Mouse (Mus musculus) intestine, embryonic 14.5 days (tissue): ENCODE results near the gene Ugt3a1. TPM values are rescaled to one million over a fixed set of nuclear protein-coding genes. Genes with fewer than 3 reads are reported as not detected.
"Not testable (repeated sequence)": the region's sequence is repeated elsewhere in the genome, so short reads cannot be mapped to it uniquely, and the experiment has no call there.

Experiments
- ATAC-seq: fragments of 200-750 bp; cut with Nextera tagmentation; replicated peaks from 2 replicates; pipeline ENCODE4 v1.8.0; 2017; ENCODE audit warnings: low read depth, moderate number of reproducible peaks, moderate TSS enrichment, moderate library complexity; ENCODE audit not compliant: low FRiP score, low TSS enrichment
- DNase-seq: peaks from one replicate; pipeline ENCODE4 v3.0.0-alpha.2; 2018; ENCODE audit warnings: low spot score
- H3K27ac ChIP-seq: fragments of 300-500 bp; sonication (generic); 2 replicates; pipeline ENCODE4 v1.5.1; 2014; ENCODE audit warnings: low read depth, mild to moderate bottlenecking, control low read depth
- H3K27me3 ChIP-seq: fragments of 300-500 bp; sonication (generic); replicated peaks from 2 replicates; pipeline ENCODE4 v1.6.1; 2014; ENCODE audit warnings: low read length, control low read depth; ENCODE audit not compliant: control insufficient read depth, insufficient read depth
- H3K36me3 ChIP-seq: fragments of 300-500 bp; sonication (generic); 2 replicates; pipeline ENCODE4 v1.6.1; 2014; ENCODE audit warnings: low read length, control low read depth; ENCODE audit not compliant: control insufficient read depth, insufficient read depth
- H3K4me1 ChIP-seq: fragments of 300-500 bp; sonication (generic); replicated peaks from 2 replicates; pipeline ENCODE4 v1.6.1; 2014; ENCODE audit warnings: low read length, control low read depth, mixed read lengths; ENCODE audit not compliant: control insufficient read depth, insufficient read depth
- H3K4me2 ChIP-seq: fragments of 300-500 bp; sonication (generic); 2 replicates; pipeline ENCODE4 v1.6.1; 2014; ENCODE audit warnings: low read length
- H3K4me3 ChIP-seq: fragments of 300-500 bp; sonication (generic); 2 replicates; pipeline ENCODE4 v1.5.1; 2014; ENCODE audit warnings: low read depth, low read length, control low read depth, mixed read lengths
- H3K9ac ChIP-seq: fragments of 300-500 bp; sonication (generic); 2 replicates; pipeline ENCODE4 v1.6.1; 2014; ENCODE audit warnings: mild to moderate bottlenecking, low read length
- H3K9me3 ChIP-seq: fragments of 300-500 bp; sonication (generic); 2 replicates; pipeline ENCODE4 v1.6.1; 2016; ENCODE audit warnings: low read length, control low read depth; ENCODE audit not compliant: control insufficient read depth
- WGBS: fragments of 180-500 bp; shearing (Covaris S2); extraction: QIAGEN DNeasy Blood & Tissue Kit; methylation state at CpG from one replicate; pipeline ENCODE4 v1.1.7; 2014; 5-methylcytosine and 5-hydroxymethylcytosine counted together
- polyA plus RNA-seq: library from polyadenylated mRNA; unstranded; fragments of >200 nt; fragmentation: Nextera tagmentation; extraction: Ambion mirVana; gene quantifications from 2 replicates; pipeline ENCODE4 v1.2.1, GENCODE M21; 2014

Gene Ugt3a1
- polyA plus RNA-seq: not detected in 2 replicates

DNA sequence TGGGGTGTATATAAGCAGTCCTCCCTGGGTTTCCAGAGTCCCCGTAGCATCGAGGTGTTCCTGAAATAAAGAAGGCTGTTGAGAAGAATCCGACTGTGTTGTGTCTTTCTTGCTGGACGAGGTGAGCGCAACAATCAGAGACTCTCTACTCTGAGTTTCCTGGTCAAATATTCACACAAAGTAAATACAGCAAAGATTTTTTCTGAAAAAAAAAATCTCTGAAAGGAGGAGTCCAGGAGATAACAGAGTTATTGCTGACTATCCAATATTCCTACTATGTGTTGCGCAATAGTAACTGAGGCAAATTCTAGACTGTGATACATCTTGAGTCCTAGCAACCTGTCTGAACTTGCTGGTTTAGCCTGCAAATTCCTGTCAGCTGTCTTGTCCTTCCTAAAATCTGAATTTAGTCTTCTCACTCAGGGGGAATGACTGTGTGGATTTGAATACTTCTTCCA lies at the start of gene Ugt3a1:
Gene Ugt3a1 (plus strand): TSS at position 51 of the 458 bp plus-strand sequence.
- Histone ChIP-seq H3K27me3 (no peaks in the 10 kb centered on the region), H3K4me2 (no peak within 1 kb of the TSS), H3K27ac (no peak within 1 kb of the TSS), H3K9ac (no peak within 1 kb of the TSS), H3K4me1 (no peaks in the 10 kb centered on the region), H3K9me3 (no peaks in the 10 kb centered on the region), H3K36me3 (no peaks in the 10 kb centered on the region), H3K4me3 (no peak within 1 kb of the TSS)
- WGBS: 94% methylated on average over 6 of the region's 6 CpGs
- no peak for DNase-seq
- ATAC-seq: no peak

DNA sequence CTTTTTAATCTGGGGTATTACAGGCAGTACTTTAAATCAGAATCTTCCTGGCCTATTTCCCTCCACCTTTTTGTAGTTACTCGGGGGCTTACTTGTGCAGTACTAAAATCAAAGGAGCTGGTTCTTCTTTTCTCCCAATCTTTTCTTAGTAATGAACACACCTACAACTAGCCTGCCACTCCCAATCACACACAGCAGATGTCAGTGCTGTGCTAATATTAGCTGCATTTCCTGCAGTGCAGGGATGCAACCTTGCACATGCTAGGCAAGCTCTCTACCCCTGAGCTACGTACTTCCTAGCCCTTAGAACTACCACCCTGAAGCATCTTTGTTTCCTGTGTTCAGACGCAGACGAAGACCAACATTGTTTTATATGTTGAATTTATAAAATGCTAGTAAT lies 45.8 kb upstream of the Ugt3a1 start:
- H3K27ac ChIP-seq, H3K4me1 ChIP-seq, ATAC-seq, H3K4me2 ChIP-seq, H3K36me3 ChIP-seq, DNase-seq, H3K27me3 ChIP-seq, H3K9me3 ChIP-seq, H3K4me3 ChIP-seq, H3K9ac ChIP-seq: not testable (repeated sequence)
- WGBS: 84% methylated on average over 4 of the region's 4 CpGs

DNA sequence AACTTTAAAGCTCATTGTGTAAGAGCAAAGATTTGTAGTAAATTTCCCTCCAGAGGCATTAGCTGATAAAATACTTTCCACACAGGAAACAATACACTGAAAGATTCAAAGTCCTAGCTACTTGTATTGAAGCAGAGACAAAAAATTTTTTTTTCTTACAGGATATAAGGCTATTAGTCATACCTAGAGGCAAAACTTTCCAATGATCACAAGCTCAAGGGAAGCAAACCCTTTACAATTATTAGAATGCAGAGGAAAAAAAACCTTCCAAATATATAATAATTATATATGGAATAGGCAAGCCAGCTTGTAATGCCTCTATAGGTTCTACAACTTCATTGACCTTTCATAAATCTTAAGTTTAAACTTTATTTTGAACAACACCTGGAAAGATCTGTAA lies 30.3 kb upstream of the Ugt3a1 start:
- Histone ChIP-seq H3K27ac (no peak overlapping the region), H3K36me3 (no peaks in the 10 kb centered on the region), H3K27me3 (no peaks in the 10 kb centered on the region), H3K9me3 (no peaks in the 10 kb centered on the region), H3K4me3 (no peak overlapping the region), H3K4me1 (no peaks in the 10 kb centered on the region), H3K4me2 (no peak overlapping the region), H3K9ac (no peak overlapping the region)
- ATAC-seq (no peak), DNase-seq (no peak)

DNA sequence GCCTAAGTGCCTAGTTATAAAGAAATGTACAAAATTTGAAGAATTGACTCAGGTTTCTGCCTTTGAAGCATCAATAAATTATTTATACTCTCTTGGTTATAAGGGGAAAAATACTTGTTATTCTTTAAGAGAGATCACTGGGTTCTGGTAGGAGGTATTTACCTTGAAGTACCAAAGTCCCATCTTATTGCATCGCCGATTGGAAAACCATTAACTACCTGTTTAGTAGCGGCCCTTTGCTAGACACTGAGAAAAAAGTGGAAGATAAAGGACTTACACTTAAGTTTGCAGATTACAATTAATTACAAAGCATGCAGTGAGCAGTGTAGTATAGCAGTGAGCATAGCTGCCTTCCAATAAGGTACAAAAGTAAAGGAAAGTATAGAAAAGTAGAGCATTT lies 23.8 kb upstream of the Ugt3a1 start:
- H3K4me2 ChIP-seq: no peak overlapping the region

DNA sequence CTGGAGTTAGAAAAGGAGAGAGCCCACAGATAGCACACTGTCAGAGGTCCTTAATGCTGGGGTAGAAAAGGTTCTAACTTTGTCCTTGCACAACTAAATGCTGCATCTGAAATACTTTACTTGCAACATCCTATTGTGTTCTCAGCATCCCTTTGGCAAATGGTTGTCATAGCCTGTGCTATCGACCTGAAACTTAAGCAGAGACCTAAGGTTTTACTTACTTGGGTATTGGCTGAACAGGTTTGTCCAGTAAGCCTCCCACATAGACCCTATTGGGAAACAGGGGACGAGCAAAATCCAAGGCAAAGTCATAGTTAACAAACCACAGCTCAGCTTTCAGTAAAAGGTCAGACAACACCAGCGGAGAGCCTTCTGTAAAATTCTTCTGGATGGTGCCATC lies 16.1 kb upstream of the Ugt3a1 start:
- H3K4me3 ChIP-seq: no peak overlapping the region
- H3K4me2 ChIP-seq: no peak overlapping the region
- WGBS: 77% methylated on average over 3 of the region's 3 CpGs
- H3K4me1 ChIP-seq: no peaks in the 10 kb centered on the region
- ATAC-seq (no peak), DNase-seq (no peak)
- no peak overlapping the region for H3K9ac ChIP-seq
- no peaks in the 10 kb centered on the region for H3K9me3 ChIP-seq
- no peaks in the 10 kb centered on the region for H3K27me3 ChIP-seq
- H3K27ac ChIP-seq: no peak overlapping the region
- no peaks in the 10 kb centered on the region for H3K36me3 ChIP-seq

More for the DNA sequence above, 23.8 kb upstream of the Ugt3a1 start:
- no peak overlapping the region for H3K9ac ChIP-seq
- no peak for DNase-seq
- H3K27me3 ChIP-seq: no peaks in the 10 kb centered on the region
- H3K36me3 ChIP-seq: no peaks in the 10 kb centered on the region
- ATAC-seq: no peak
- no peak overlapping the region for H3K4me3 ChIP-seq
- no peaks in the 10 kb centered on the region for H3K4me1 ChIP-seq
- no peaks in the 10 kb centered on the region for H3K9me3 ChIP-seq
- H3K27ac ChIP-seq: no peak overlapping the region
- 96% methylated on average over 3 of the region's 3 CpGs for WGBS

DNA sequence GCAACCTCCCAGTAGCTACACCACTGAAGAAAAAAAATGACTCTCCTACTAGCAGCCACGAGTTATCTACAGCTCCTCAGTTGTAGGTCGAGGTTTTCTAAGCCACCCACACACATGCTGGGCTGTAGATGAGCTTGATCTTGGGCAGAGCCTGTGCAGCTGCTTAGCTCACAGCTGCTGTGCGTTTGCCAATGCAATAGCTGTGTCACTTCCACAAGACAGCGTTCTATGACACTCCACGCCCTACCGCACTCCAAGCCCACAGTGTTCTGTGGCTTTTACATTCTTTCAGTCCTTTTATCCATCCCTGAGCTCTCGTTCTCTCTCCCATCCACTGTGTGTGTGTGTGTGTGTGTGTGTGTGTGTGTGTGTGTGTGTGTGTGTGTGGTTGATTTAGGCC lies 4.8 kb upstream of the Ugt3a1 start:
- ATAC-seq (no peak), DNase-seq (no peak)
- Histone ChIP-seq H3K4me2 (no peak overlapping the region), H3K4me3 (no peak overlapping the region), H3K9me3 (no peaks in the 10 kb centered on the region), H3K36me3 (no peaks in the 10 kb centered on the region), H3K4me1 (no peaks in the 10 kb centered on the region), H3K9ac (no peak overlapping the region), H3K27ac (no peak overlapping the region), H3K27me3 (no peaks in the 10 kb centered on the region)
- 81% methylated on average over 7 of the region's 7 CpGs for whole genome bisulfite sequencing

DNA sequence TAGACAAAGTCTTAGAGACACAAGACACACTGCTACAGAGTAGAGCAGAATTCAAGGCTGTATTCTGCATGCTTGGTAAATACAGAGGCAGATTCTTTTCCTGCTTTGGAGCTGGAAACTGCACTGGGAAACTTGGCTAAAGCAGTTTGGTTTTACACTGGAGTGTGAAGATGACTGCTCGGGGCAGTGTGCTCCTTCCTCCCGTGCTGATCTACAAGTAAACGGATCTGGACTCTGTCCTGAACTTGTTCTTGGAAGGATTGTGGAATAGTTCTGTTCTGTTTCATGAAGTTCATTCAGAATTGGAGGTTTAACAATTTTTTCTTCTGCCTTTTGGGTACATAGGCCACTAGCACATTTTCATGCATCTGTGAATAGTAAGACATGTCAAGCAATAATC lies 2.3 kb downstream of the Ugt3a1 start:
- H3K9me3 ChIP-seq: no peaks in the 10 kb centered on the region
- no peak overlapping the region for H3K27ac ChIP-seq
- H3K27me3 ChIP-seq: no peaks in the 10 kb centered on the region
- no peaks in the 10 kb centered on the region for H3K36me3 ChIP-seq
- H3K4me3 ChIP-seq: no peak overlapping the region
- DNase-seq (no peak), ATAC-seq (no peak)
- H3K4me2 ChIP-seq: no peak overlapping the region
- no peak overlapping the region for H3K9ac ChIP-seq
- no peaks in the 10 kb centered on the region for H3K4me1 ChIP-seq
- 78% methylated on average over 3 of the region's 3 CpGs for WGBS

DNA sequence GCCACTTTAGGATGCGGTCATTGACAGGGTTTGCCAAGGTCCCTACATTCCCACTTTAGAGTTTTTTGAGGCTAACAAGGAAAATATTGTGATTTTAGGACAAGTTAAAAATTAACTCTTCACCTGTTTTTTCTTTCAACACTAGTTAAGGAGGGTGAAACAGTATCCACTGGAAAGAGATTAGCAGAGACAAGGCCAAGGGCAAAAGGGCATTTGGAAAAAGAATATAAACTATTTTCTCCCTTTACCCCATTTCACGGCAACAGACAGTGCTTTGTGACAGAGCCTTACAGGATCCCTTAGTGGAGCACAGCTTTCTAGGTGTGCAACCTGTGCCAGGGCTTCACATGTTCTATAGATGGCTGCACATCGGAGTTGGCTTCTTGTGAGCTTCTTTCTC lies 2.9 kb downstream of the Ugt3a1 start:
- no peak for DNase-seq
- Histone ChIP-seq H3K4me1 (no peaks in the 10 kb centered on the region), H3K9me3 (no peaks in the 10 kb centered on the region), H3K4me2 (no peak overlapping the region), H3K27ac (no peak overlapping the region), H3K4me3 (no peak overlapping the region), H3K36me3 (no peaks in the 10 kb centered on the region), H3K9ac (no peak overlapping the region), H3K27me3 (no peaks in the 10 kb centered on the region)
- no peak for ATAC-seq
- 87% methylated on average over 3 of the region's 3 CpGs for WGBS

DNA sequence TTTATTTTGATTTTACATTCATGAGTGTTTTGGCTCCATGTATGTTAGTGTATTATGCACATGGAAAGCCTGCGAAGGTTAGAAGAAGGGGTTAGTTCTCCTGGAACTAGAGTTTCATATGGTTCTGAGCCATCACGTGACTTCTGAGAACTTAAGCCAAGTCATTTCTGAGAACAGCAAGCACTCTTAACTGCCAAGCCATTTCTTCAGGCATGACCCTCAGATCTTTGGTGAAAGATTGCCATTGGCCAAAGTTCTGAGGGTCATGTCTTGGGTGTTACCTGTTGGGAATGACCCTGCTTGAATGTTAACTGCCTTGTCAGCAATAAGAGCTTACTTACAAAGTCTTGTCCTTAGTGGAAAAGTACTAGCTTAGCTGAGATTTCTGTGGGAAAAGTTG lies 6.5 kb downstream of the Ugt3a1 start:
- H3K9ac ChIP-seq: no peak overlapping the region
- no peak for ATAC-seq
- H3K36me3 ChIP-seq: no peaks in the 10 kb centered on the region
- no peak overlapping the region for H3K27ac ChIP-seq
- 94% methylated on average over 2 of the region's 2 CpGs for WGBS
- no peaks in the 10 kb centered on the region for H3K27me3 ChIP-seq
- H3K4me3 ChIP-seq: no peak overlapping the region
- DNase-seq: no peak
- H3K4me2 ChIP-seq: no peak overlapping the region
- H3K9me3 ChIP-seq: no peaks in the 10 kb centered on the region
- no peaks in the 10 kb centered on the region for H3K4me1 ChIP-seq
